Mouse (Mus musculus) megakaryocyte-erythroid progenitor cell, adult 5-6 weeks (primary cell): Measurements from ENCODE around the gene Fam122b. TPM values are rescaled to one million over a fixed set of nuclear protein-coding genes. Genes with fewer than 3 reads are reported as not detected.
A peak's percentile ranks its signal among the peaks of the same experiment; 100 is the strongest.
"Not testable (repeated sequence)": the region's sequence is repeated elsewhere in the genome, so short reads cannot be mapped to it uniquely, and the experiment has no call there.

ENCODE experiments used
- ATAC-seq: replicated peaks from 2 replicates; pipeline ENCODE4 v1.8.0; 2016; ENCODE audit warnings: mild to moderate bottlenecking, inconsistent platforms; ENCODE audit not compliant: severe bottlenecking, poor library complexity, low FRiP score, low TSS enrichment
- total RNA-seq, 2 experiments: library from RNA; stranded (forward) in 1 of 2; stranded (reverse) in 1 of 2; fragments of 200-1000, 215-1000 nt in 1 of 2; fragments of >200 nt in 1 of 2; fragmentation: Nextera tagmentation in 1 of 2; gene quantifications; 2 replicates each; pipeline ENCODE4 v1.2.3; 2014 to 2017

Fam122b gene
- total RNA-seq (2014; fragmentation: Nextera tagmentation) (16.0 and 21.5 TPM in 2 replicates), total RNA-seq (2017) (5.7 and 8.4 TPM in 2 replicates)

- peak; percentile 92 for ATAC-seq
Observed at GRCm38 (mm10) chrX:53269289-53270062, at the start of gene Fam122b. Gene Fam122b, minus strand, starts transcription at chrX:53269805.

- no peak for ATAC-seq
Observed at GRCm38 (mm10) chrX:53287924-53288323, 18.3 kb upstream of the Fam122b start.

GRCm38 (mm10) chrX:53273124-53273523 is 3.5 kb upstream of the Fam122b start, which contains the start of gene Fam122c:
Gene Fam122c, plus strand, starts transcription at chrX:53273424.
- ATAC-seq = no peak

GRCm38 (mm10) chrX:53271628-53272027 is 2.0 kb upstream of the Fam122b start:
- not testable (repeated sequence) for ATAC-seq

- no peak for ATAC-seq
Observed at GRCm38 (mm10) chrX:53270063-53270432, 443 bp upstream of the Fam122b start.

GRCm38 (mm10) chrX:53268856-53269255 is 749 bp downstream of the Fam122b start:
- ATAC-seq = peak; percentile 83

GRCm38 (mm10) chrX:53266186-53266585 is 3.4 kb downstream of the Fam122b start:
- ATAC-seq = no peak

- ATAC-seq = no peak
Observed at GRCm38 (mm10) chrX:53255195-53255594, 14.4 kb downstream of the Fam122b start.

GRCm38 (mm10) chrX:53240011-53240410 is 29.6 kb downstream of the Fam122b start, which contains the start of gene Plac1:
Gene Plac1, minus strand, starts transcription at chrX:53240111.
- no peak for ATAC-seq

GRCm38 (mm10) chrX:53237971-53238370 is 31.6 kb downstream of the Fam122b start:
- peak; percentile 72 for ATAC-seq

- ATAC-seq = peak; percentile 94
Observed at GRCm38 (mm10) chrX:53236404-53236803, 33.2 kb downstream of the Fam122b start.

GRCm38 (mm10) chrX:53233689-53234088 is 35.9 kb downstream of the Fam122b start:
- ATAC-seq = no peak

- ATAC-seq = peak; percentile 63; the same call in 1 of the 2 replicates
Observed at GRCm38 (mm10) chrX:53231965-53232364, 37.6 kb downstream of the Fam122b start.

- ATAC-seq = no peak
Observed at GRCm38 (mm10) chrX:53224353-53224944, 45.2 kb downstream of the Fam122b start.

GRCm38 (mm10) chrX:53220855-53221254 is 48.8 kb downstream of the Fam122b start:
- ATAC-seq = no peak

- ATAC-seq = no peak
Observed at GRCm38 (mm10) chrX:53214557-53215229, 54.9 kb downstream of the Fam122b start.

- no peak for ATAC-seq
Observed at GRCm38 (mm10) chrX:53213838-53214237, 55.8 kb downstream of the Fam122b start.

GRCm38 (mm10) chrX:53212485-53212884 is 57.1 kb downstream of the Fam122b start:
- no peak for ATAC-seq

- ATAC-seq = no peak
Observed at GRCm38 (mm10) chrX:53211756-53212483, 57.7 kb downstream of the Fam122b start.

- ATAC-seq = no peak
Observed at GRCm38 (mm10) chrX:53209431-53209830, 60.2 kb downstream of the Fam122b start.
